Mouse (Mus musculus) liver, adult 2 months (tissue): ENCODE data around the gene Dmwd.

ENCODE experiments used
- CTCF ChIP-seq: fragments of 200-500 bp; IDR thresholded peaks from 2 replicates; pipeline ENCODE4 v1.5.1; 2011; ENCODE audit warnings: low read depth, low read length, control low read depth
- POLR2A ChIP-seq: fragments of 200-500 bp; IDR thresholded peaks from 2 replicates; pipeline ENCODE4 v1.6.1; 2011; ENCODE audit warnings: low read length, control low read depth; ENCODE audit not compliant: insufficient read depth; ENCODE audit errors: extremely low read depth

DNA sequence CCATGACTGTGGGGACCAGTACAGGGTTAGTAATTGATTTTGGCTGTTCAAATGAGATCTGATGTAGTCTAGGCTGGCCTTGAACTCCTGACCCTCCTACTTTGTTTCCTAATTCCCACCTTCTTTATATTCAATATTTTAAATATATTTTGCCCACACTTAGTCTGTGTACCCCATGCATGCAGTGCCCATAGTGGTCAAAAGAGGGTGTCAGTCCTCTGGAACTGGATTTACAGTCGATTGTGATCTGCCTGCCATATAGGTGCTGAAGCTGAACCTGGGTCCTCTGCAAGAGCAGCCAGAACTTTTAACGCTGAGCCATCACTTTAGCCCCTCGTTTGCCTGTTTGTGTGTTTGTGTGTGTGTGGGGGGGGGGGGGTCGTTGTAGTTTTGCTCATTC is 54.6 kb downstream of the Dmwd start:
- no peak for TF ChIP-seq POLR2A
- no peak for TF ChIP-seq CTCF
